Mouse (Mus musculus) intestine, embryonic 15.5 days (tissue): Measurements from ENCODE around the gene Ifi209. TPM values are rescaled to one million over a fixed set of nuclear protein-coding genes. Genes with fewer than 3 reads are reported as not detected.

Experiments used
- ATAC-seq: fragments of 200-750 bp; cut with Nextera tagmentation; 2 replicates; pipeline ENCODE4 v1.8.0; 2017; ENCODE audit warnings: moderate TSS enrichment, moderate library complexity
- H3K27ac ChIP-seq: fragments of 300-500 bp; sonication (generic); 2 replicates; pipeline ENCODE4 v1.5.1; 2015; ENCODE audit warnings: mild to moderate bottlenecking, inconsistent platforms
- H3K27me3 ChIP-seq: fragments of 300-500 bp; sonication (generic); replicated peaks from 2 replicates; pipeline ENCODE4 v1.6.1; 2015; ENCODE audit warnings: inconsistent platforms
- H3K36me3 ChIP-seq: fragments of 300-500 bp; sonication (generic); 2 replicates; pipeline ENCODE4 v1.6.1; 2015; ENCODE audit warnings: inconsistent platforms
- H3K4me1 ChIP-seq: fragments of 300-500 bp; sonication (generic); replicated peaks from 2 replicates; pipeline ENCODE4 v1.6.1; 2015; ENCODE audit warnings: inconsistent platforms
- H3K4me2 ChIP-seq: fragments of 300-500 bp; sonication (generic); replicated peaks from 2 replicates; pipeline ENCODE4 v1.6.1; 2015; ENCODE audit warnings: mild to moderate bottlenecking, inconsistent platforms
- H3K4me3 ChIP-seq: fragments of 300-500 bp; sonication (generic); replicated peaks from 2 replicates; pipeline ENCODE4 v1.5.1; 2015; ENCODE audit warnings: inconsistent platforms
- H3K9ac ChIP-seq: fragments of 300-500 bp; sonication (generic); 2 replicates; pipeline ENCODE4 v1.6.1; 2015; ENCODE audit warnings: inconsistent platforms
- H3K9me3 ChIP-seq: fragments of 300-500 bp; sonication (generic); 2 replicates; pipeline ENCODE4 v1.6.1; 2016; ENCODE audit warnings: inconsistent platforms
- WGBS: fragments of 180-500 bp; shearing (Covaris S2); methylation state at CpG from one replicate; pipeline ENCODE4 v1.1.7; 2015; 5-methylcytosine and 5-hydroxymethylcytosine counted together
- polyA plus RNA-seq: library from polyadenylated mRNA; unstranded; fragments of >200 nt; fragmentation: Nextera tagmentation; extraction: Ambion mirVana; gene quantifications from 2 replicates; pipeline ENCODE4 v1.2.1, GENCODE M21; 2015

Gene Ifi209
- polyA plus RNA-seq, 1 experiment from 2014 or later: 0.39 TPM

DNA sequence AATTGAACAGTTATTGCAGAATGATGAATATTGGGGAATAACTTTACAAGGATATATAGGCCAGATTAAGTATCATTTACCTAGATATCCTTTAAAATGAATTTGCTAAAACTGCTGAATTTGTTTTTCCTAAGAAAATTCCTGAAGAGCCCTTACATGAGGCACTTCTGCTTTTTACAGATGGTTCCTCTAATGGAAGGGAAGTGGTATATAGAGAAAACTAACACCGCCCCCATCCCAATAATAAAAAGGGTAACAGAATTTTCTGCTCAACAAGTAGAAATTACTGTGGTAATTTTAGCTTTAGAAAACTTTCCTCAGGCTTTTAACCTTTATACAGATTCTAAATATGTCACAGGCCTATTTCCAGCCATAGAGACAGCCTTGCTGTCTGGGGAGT lies 63.6 kb downstream of the Ifi209 start:
- Histone ChIP-seq H3K4me1 (no peaks in the 10 kb centered on the region), H3K4me3 (no peak overlapping the region), H3K4me2 (no peak overlapping the region), H3K36me3 (no peaks in the 10 kb centered on the region), H3K27ac (no peak overlapping the region), H3K9me3 (no peaks in the 10 kb centered on the region), H3K9ac (no peak overlapping the region), H3K27me3 (no peaks in the 10 kb centered on the region)
- WGBS: 89% methylated on average over 1 of the region's 1 CpGs
- no peak for ATAC-seq

Other genes with a start within 250 kb of the Ifi209 start
- gene Ifi206, start 139.9 kb upstream of the Ifi209 start, polyA plus RNA-seq: 0.10 and 0.16 TPM in 2 replicates
- not detected in 2 replicates for gene Ifi214, start 95.0 kb upstream of the Ifi209 start, polyA plus RNA-seq
- gene Ifi213, start 31.6 kb upstream of the Ifi209 start, polyA plus RNA-seq: 0.14 and 0.24 TPM in 2 replicates
- 0.05 and 0.08 TPM in 2 replicates for gene Ifi208, start 42.8 kb downstream of the Ifi209 start, polyA plus RNA-seq
- gene Ifi207, start 110.8 kb downstream of the Ifi209 start, polyA plus RNA-seq: 0.77 and 1.2 TPM in 2 replicates
- 2.4 and 2.6 TPM in 2 replicates for gene Ifi204, start 136.0 kb downstream of the Ifi209 start, polyA plus RNA-seq